Mouse (Mus musculus) lung, embryonic 15.5 days (tissue): Measurements from ENCODE around the gene Lpgat1. TPM values are rescaled to one million over a fixed set of nuclear protein-coding genes. Genes with fewer than 3 reads are reported as not detected.

ENCODE experiments used
- ATAC-seq: fragments of 200-750 bp; cut with Nextera tagmentation; 2 replicates; pipeline ENCODE4 v1.8.0; 2017; ENCODE audit warnings: moderate number of reproducible peaks, borderline replicate concordance; ENCODE audit not compliant: low FRiP score, low TSS enrichment; ENCODE audit errors: extremely low read depth
- H3K27ac ChIP-seq: fragments of 300-500 bp; sonication (generic); 2 replicates; pipeline ENCODE4 v1.5.1; 2015; ENCODE audit warnings: moderate library complexity, mild to moderate bottlenecking, inconsistent platforms
- H3K27me3 ChIP-seq: fragments of 300-500 bp; sonication (generic); 2 replicates; pipeline ENCODE4 v1.6.1; 2015; ENCODE audit warnings: inconsistent platforms
- H3K36me3 ChIP-seq: fragments of 300-500 bp; sonication (generic); 2 replicates; pipeline ENCODE4 v1.6.1; 2015; ENCODE audit warnings: inconsistent platforms
- H3K4me1 ChIP-seq: fragments of 300-500 bp; sonication (generic); 2 replicates; pipeline ENCODE4 v1.6.1; 2015; ENCODE audit warnings: inconsistent platforms
- H3K4me2 ChIP-seq: fragments of 300-500 bp; sonication (generic); 2 replicates; pipeline ENCODE4 v1.6.1; 2015; ENCODE audit warnings: inconsistent platforms, mild to moderate bottlenecking, moderate library complexity
- H3K4me3 ChIP-seq: fragments of 300-500 bp; sonication (generic); 2 replicates; pipeline ENCODE4 v1.5.1; 2015; ENCODE audit warnings: mild to moderate bottlenecking, inconsistent platforms
- H3K9ac ChIP-seq: fragments of 300-500 bp; sonication (generic); 2 replicates; pipeline ENCODE4 v1.6.1; 2015; ENCODE audit warnings: inconsistent platforms
- H3K9me3 ChIP-seq: fragments of 300-500 bp; sonication (generic); 2 replicates; pipeline ENCODE4 v1.6.1; 2016; ENCODE audit warnings: inconsistent platforms
- WGBS: fragments of 180-500 bp; shearing (Covaris S2); methylation state at CpG from one replicate; pipeline ENCODE4 v1.1.7; 2015; 5-methylcytosine and 5-hydroxymethylcytosine counted together
- polyA plus RNA-seq: library from polyadenylated mRNA; unstranded; fragments of >200 nt; fragmentation: Nextera tagmentation; extraction: Ambion mirVana; gene quantifications from 2 replicates; pipeline ENCODE4 v1.2.1, GENCODE M21; 2015

Gene Lpgat1
- polyA plus RNA-seq = 25.1 and 27.0 TPM in 2 replicates

DNA sequence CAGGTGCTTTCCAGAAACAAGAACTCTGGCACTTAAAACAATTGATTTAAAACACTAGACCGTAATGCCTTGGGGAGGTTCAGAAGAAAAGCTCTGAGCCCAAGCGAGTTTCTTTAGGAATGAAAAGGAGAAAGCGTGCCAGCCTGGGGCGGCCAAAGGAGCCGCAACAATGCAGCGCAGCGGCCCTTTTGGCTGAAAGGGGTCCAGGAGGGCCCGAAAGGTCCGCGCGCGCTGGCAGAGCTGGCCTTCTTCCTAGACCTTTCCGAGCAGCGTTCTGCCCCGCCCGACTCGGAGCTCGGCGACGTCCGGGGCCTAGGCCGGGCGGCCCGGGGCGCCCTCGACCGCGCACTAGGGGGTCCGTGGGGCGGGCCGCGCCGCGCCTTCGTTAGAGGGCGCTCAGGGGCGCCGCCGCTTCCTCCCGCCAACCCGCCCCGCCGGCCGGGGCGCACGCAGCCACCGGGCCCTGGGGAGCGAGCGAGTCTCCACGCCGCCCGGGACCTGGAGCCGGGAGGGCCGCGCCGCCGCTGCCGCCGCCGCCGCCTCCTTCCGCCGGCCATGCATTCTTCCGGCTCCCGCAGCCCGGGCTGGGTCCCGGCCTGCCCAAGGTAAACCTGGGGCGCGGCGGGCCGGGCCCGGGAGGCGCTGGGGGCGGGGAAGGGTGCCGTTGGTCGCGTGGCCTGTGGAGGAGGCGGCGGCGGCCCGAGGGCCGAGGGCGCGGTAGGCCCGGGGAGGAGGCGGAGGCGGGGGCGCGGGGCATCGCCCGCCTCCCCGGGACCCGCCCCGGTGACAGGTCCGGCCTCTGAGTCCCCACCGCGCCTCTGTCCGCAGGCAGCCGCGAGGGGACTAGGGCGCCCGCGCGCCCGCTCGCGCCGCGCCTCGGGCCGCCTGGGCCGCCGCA lies at the start of gene Lpgat1:
Lpgat1 (plus strand) TSS at position 234 of the 898 bp plus-strand sequence.
- peak within 1 kb of the TSS; percentile 96 for H3K27ac ChIP-seq
- H3K27me3 ChIP-seq = no peaks in the 10 kb centered on the region
- 0 out of 2 replicates have a peak, but pooled peaks cover 5% of the 10 kb centered on the region for H3K36me3 ChIP-seq
- WGBS = under 1% methylated on average over 91 of the region's 113 CpGs
- peaks cover 18% of the 10 kb centered on the region; the same call in 1 of the 2 replicates for H3K4me1 ChIP-seq
- peak within 1 kb of the TSS; percentile 90 for H3K9ac ChIP-seq
- H3K4me2 ChIP-seq = peak within 1 kb of the TSS; percentile 91
- H3K9me3 ChIP-seq = no peaks in the 10 kb centered on the region
- H3K4me3 ChIP-seq = peak within 1 kb of the TSS; percentile 91
- ATAC-seq = peak; percentile 90

DNA sequence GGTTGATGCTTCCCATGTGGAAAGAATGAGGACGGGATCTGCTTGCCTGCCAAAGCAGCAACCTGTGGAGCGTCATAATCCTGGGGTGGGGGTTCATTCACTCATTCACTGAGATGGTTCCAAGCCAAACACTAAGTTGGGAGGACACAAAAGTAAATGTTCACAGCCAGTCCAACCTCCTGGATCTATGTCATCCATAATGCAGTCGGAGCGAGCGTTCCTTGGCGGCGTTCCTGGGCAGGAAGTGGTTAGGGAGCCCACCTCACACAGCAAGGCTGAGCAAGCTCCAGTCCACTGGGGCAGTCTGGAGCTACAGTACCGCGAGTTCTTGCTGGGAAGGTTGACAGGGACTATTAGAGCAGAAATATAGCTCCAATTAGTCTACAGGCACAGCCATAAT lies 49.6 kb upstream of the Lpgat1 start:
- ATAC-seq = no peak
- Histone ChIP-seq H3K36me3 (no peaks in the 10 kb centered on the region), H3K4me2 (no peak overlapping the region), H3K27ac (no peak overlapping the region), H3K9ac (no peak overlapping the region), H3K27me3 (no peaks in the 10 kb centered on the region), H3K4me3 (no peak overlapping the region), H3K9me3 (no peaks in the 10 kb centered on the region), H3K4me1 (no peaks in the 10 kb centered on the region)
- 78% methylated on average over 9 of the region's 9 CpGs for WGBS

- no peak overlapping the region for H3K4me2 ChIP-seq
- no peak for ATAC-seq
- no peaks in the 10 kb centered on the region for H3K4me1 ChIP-seq
- no peak overlapping the region for H3K9ac ChIP-seq
- no peak overlapping the region for H3K4me3 ChIP-seq
- H3K27ac ChIP-seq = no peak overlapping the region
- WGBS = 60% methylated on average over 5 of the region's 5 CpGs
- H3K36me3 ChIP-seq = no peaks in the 10 kb centered on the region
- no peaks in the 10 kb centered on the region for H3K9me3 ChIP-seq
- no peaks in the 10 kb centered on the region for H3K27me3 ChIP-seq
These were observed 43.6 kb upstream of the Lpgat1 start for GRCm38 (mm10) chr1:191674071-191674470.

- Histone ChIP-seq H3K4me2 (no peak overlapping the region), H3K27ac (no peak overlapping the region), H3K9me3 (peaks cover 7% of the 10 kb centered on the region; the same call in 1 of the 2 replicates), H3K4me3 (no peak overlapping the region), H3K4me1 (no peaks in the 10 kb centered on the region), H3K36me3 (no peaks in the 10 kb centered on the region), H3K9ac (no peak overlapping the region), H3K27me3 (no peaks in the 10 kb centered on the region)
- ATAC-seq = no peak
- 62% methylated on average over 2 of the region's 2 CpGs for WGBS
These were observed 36.0 kb upstream of the Lpgat1 start for GRCm38 (mm10) chr1:191681633-191682032.

DNA sequence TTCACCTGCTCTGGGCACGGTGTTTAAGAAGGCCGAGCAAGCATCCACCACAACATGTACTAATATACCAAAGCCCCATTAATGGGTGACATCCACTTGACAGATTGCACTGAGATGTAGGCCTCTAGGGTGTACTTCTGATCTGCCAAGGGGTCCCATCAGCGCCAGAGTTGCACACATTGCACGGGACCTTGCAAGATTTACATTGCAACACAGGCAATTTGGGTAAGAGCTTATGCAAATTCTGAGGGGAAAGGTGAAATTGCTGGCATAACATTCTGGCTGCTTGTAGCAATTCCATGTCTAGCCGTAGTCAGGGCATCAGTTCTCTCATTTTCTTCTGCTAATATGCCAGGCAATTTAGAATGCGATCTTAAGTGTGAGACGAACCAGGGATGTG lies 30.1 kb upstream of the Lpgat1 start:
- no peak overlapping the region for H3K4me2 ChIP-seq
- H3K27ac ChIP-seq = no peak overlapping the region
- WGBS = 81% methylated on average over 7 of the region's 7 CpGs
- peaks cover 1% of the 10 kb centered on the region; the same call in 1 of the 2 replicates for H3K4me1 ChIP-seq
- no peak overlapping the region for H3K4me3 ChIP-seq
- H3K9ac ChIP-seq = no peak overlapping the region
- ATAC-seq = no peak
- no peaks in the 10 kb centered on the region for H3K27me3 ChIP-seq
- no peaks in the 10 kb centered on the region for H3K36me3 ChIP-seq
- peaks cover 7% of the 10 kb centered on the region; the same call in 1 of the 2 replicates for H3K9me3 ChIP-seq

- WGBS = 43% methylated on average over 4 of the region's 4 CpGs
- Histone ChIP-seq H3K9me3 (no peaks in the 10 kb centered on the region), H3K36me3 (no peaks in the 10 kb centered on the region), H3K9ac (no peak overlapping the region), H3K4me2 (no peak overlapping the region; the same call in 1 of the 2 replicates), H3K4me1 (peaks cover 15% of the 10 kb centered on the region; the same call in 1 of the 2 replicates), H3K4me3 (no peak overlapping the region), H3K27me3 (no peaks in the 10 kb centered on the region), H3K27ac (peak overlapping the region; percentile 43; the same call in 1 of the 2 replicates)
- ATAC-seq = peak; percentile 23; the same call in 1 of the 2 replicates
These were observed 24.4 kb upstream of the Lpgat1 start for GRCm38 (mm10) chr1:191693231-191693630.

GRCm38 (mm10) chr1:191698253-191698795 lies 19.3 kb upstream of the Lpgat1 start:
- Histone ChIP-seq H3K36me3 (no peaks in the 10 kb centered on the region), H3K27ac (no peak overlapping the region), H3K4me2 (no peak overlapping the region), H3K4me1 (0 out of 2 replicates have a peak, but pooled peaks cover 8% of the 10 kb centered on the region), H3K4me3 (no peak overlapping the region), H3K27me3 (no peaks in the 10 kb centered on the region), H3K9me3 (no peaks in the 10 kb centered on the region), H3K9ac (no peak overlapping the region)
- 3% methylated on average over 1 of the region's 1 CpGs for WGBS
- ATAC-seq = no peak

- no peaks in the 10 kb centered on the region for H3K4me1 ChIP-seq
- no peak for ATAC-seq
- H3K9me3 ChIP-seq = no peaks in the 10 kb centered on the region
- no peaks in the 10 kb centered on the region for H3K36me3 ChIP-seq
- H3K9ac ChIP-seq = no peak overlapping the region
- 20% methylated on average over 4 of the region's 4 CpGs for WGBS
- no peak overlapping the region for H3K27ac ChIP-seq
- no peaks in the 10 kb centered on the region for H3K27me3 ChIP-seq
- no peak overlapping the region for H3K4me2 ChIP-seq
- H3K4me3 ChIP-seq = no peak overlapping the region
These were observed 13.1 kb upstream of the Lpgat1 start for GRCm38 (mm10) chr1:191704535-191704934.

- 74% methylated on average over 3 of the region's 3 CpGs for WGBS
- no peaks in the 10 kb centered on the region for H3K27me3 ChIP-seq
- H3K4me2 ChIP-seq = no peak overlapping the region
- no peaks in the 10 kb centered on the region for H3K9me3 ChIP-seq
- no peak overlapping the region for H3K4me3 ChIP-seq
- H3K9ac ChIP-seq = no peak overlapping the region
- H3K36me3 ChIP-seq = no peaks in the 10 kb centered on the region
- ATAC-seq = no peak
- no peak overlapping the region for H3K27ac ChIP-seq
- no peaks in the 10 kb centered on the region for H3K4me1 ChIP-seq
These were observed 11.0 kb upstream of the Lpgat1 start for GRCm38 (mm10) chr1:191706541-191707078.

DNA sequence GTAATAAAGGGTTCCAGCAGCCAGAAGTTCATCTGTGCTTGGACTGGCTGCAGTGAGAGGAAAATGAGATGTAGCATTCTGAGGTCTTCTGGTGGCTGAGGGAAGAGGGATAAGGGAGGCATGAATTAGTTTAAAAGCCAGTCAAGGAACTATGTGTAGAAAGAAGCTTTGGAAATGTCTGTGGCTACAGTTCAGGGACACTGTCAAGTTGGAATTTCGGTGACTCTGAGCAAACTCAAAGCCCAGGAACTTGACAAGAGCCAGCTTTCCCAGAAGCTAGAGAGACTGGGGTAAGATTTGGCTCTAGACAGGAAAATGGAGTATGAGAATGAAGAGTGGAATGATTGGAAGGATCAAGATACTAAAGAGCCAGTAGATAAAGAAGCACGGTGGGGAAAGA lies 7.8 kb upstream of the Lpgat1 start:
- Histone ChIP-seq H3K9ac (no peak overlapping the region), H3K27me3 (no peaks in the 10 kb centered on the region), H3K36me3 (no peaks in the 10 kb centered on the region), H3K4me2 (no peak overlapping the region), H3K4me3 (no peak overlapping the region), H3K9me3 (no peaks in the 10 kb centered on the region), H3K27ac (no peak overlapping the region), H3K4me1 (no peaks in the 10 kb centered on the region)
- ATAC-seq = no peak
- WGBS = 52% methylated on average over 2 of the region's 2 CpGs

DNA sequence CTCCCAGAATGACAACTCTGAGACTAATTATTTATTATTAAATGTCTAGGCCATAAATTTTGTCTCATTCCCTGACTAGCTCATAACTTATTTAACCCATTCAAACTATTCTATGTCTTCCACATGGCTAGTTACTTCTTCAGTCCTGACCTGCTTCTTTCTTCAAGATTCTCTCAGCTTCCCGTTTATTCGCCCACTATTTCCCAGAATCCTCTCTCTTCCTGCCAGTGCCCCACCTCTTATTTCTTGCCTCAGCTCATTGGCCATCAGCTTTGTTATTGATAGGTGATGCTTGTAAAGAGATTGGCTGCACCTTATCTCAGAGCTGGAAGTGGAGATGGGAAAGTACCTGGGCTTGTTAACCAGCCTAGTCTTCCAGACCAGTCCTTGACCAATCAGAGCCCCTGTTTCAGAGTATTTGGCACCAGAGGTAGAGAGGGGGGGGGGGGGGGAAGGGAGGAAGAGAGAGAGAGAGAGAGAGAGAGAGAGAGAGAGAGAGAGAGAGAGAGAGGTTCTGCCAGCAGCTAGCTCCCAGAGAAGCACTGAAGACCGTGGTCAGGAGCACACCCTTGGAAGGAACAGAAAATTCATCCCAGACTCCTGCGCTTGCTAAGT lies 5.3 kb upstream of the Lpgat1 start:
- Histone ChIP-seq H3K27ac (no peak overlapping the region), H3K9ac (no peak overlapping the region), H3K4me3 (no peak overlapping the region), H3K4me2 (no peak overlapping the region), H3K4me1 (peaks cover 6% of the 10 kb centered on the region; the same call in 1 of the 2 replicates), H3K36me3 (no peaks in the 10 kb centered on the region), H3K9me3 (no peaks in the 10 kb centered on the region), H3K27me3 (no peaks in the 10 kb centered on the region)
- no peak for ATAC-seq
- 80% methylated on average over 4 of the region's 4 CpGs for WGBS
